Mouse (Mus musculus) mouse trophoblast stem cell (cell line): ENCODE measurements around the gene Cdh6.

Experiments used
- in situ Hi-C, 2 experiments: fragments of 300-500 bp; cut with MseI, MboI; formaldehyde crosslinking; loops; 2 replicates in 1 of 2; 3 replicates in 1 of 2; pipeline ENCODE4 v1.15.1; 2025

Cdh6 gene

GRCm38 (mm10) chr15:13155820-13156219, 17.7 kb downstream of the Cdh6 start:
- in situ Hi-C loops = no loop called here

GRCm38 (mm10) chr15:13155418-13155817, 18.1 kb downstream of the Cdh6 start:
- in situ Hi-C loops = no loop called here

- in situ Hi-C loops = no loop called here
Measured at GRCm38 (mm10) chr15:13141983-13142382, 31.5 kb downstream of the Cdh6 start.

GRCm38 (mm10) chr15:13139662-13140061, 33.8 kb downstream of the Cdh6 start:
- in situ Hi-C loops = no loop called here

GRCm38 (mm10) chr15:13137166-13137565, 36.3 kb downstream of the Cdh6 start:
- in situ Hi-C loops = no loop called here

- in situ Hi-C loops = no loop called here
Measured at GRCm38 (mm10) chr15:13134086-13134485, 39.4 kb downstream of the Cdh6 start.

GRCm38 (mm10) chr15:13133370-13133769, 40.1 kb downstream of the Cdh6 start:
- in situ Hi-C loops = no loop called here

- in situ Hi-C loops = no loop called here
Measured at GRCm38 (mm10) chr15:13132493-13132892, 41.0 kb downstream of the Cdh6 start.

- in situ Hi-C loops = no loop called here
Measured at GRCm38 (mm10) chr15:13130246-13130645, 43.2 kb downstream of the Cdh6 start.

GRCm38 (mm10) chr15:13100341-13100740, 73.1 kb downstream of the Cdh6 start:
- in situ Hi-C loops = no loop called here

- in situ Hi-C loops = no loop called here
Measured at GRCm38 (mm10) chr15:13097861-13098260, 75.6 kb downstream of the Cdh6 start.

- in situ Hi-C loops = no loop called here
Measured at GRCm38 (mm10) chr15:13095406-13095805, 78.1 kb downstream of the Cdh6 start.

- in situ Hi-C loops = no loop called here
Measured at GRCm38 (mm10) chr15:13094881-13095256, 78.6 kb downstream of the Cdh6 start.

GRCm38 (mm10) chr15:13093954-13094880, 79.3 kb downstream of the Cdh6 start:
- in situ Hi-C loops = no loop called here

- in situ Hi-C loops = no loop called here
Measured at GRCm38 (mm10) chr15:13092064-13092463, 81.4 kb downstream of the Cdh6 start.

GRCm38 (mm10) chr15:13088504-13089058, 84.9 kb downstream of the Cdh6 start:
- in situ Hi-C loops = no loop called here

- in situ Hi-C loops = no loop called here
Measured at GRCm38 (mm10) chr15:13084746-13085145, 88.7 kb downstream of the Cdh6 start.

GRCm38 (mm10) chr15:13076908-13077669, 96.4 kb downstream of the Cdh6 start:
- in situ Hi-C loops = no loop called here

- in situ Hi-C loops = no loop called here
Measured at GRCm38 (mm10) chr15:13074047-13074446, 99.4 kb downstream of the Cdh6 start.

GRCm38 (mm10) chr15:13068213-13068516, 105.3 kb downstream of the Cdh6 start:
- in situ Hi-C loops = no loop called here

- in situ Hi-C loops = no loop called here
Measured at GRCm38 (mm10) chr15:13067429-13068212, 105.9 kb downstream of the Cdh6 start.

- in situ Hi-C loops = no loop called here
Measured at GRCm38 (mm10) chr15:13066765-13067164, 106.7 kb downstream of the Cdh6 start.
